Mouse (Mus musculus): ENCODE measurements around the gene Atrnl1. TPM values are rescaled to one million over a fixed set of nuclear protein-coding genes. Genes with fewer than 3 reads are reported as not detected.

The Atrnl1 gene
- 10.7 to 13.0 TPM (median 11.4 TPM) in 4 replicates for total RNA-seq (2023; ENCODE audit: inconsistent age)

GRCm38 (mm10) chr19:57610476-57611261, at the start of gene Atrnl1:
TSS of gene Atrnl1 (plus strand) at chr19:57611034.

Other genes with a start within 250 kb of the Atrnl1 start
- gene Trub1, start 158.1 kb upstream of the Atrnl1 start, total RNA-seq (2023; ENCODE audit: inconsistent age) = 8.7 to 16.8 TPM (median 10.8 TPM) in 4 replicates

Measured in B cell, adult (primary cell).